Mouse (Mus musculus) kidney, adult 8-10 months (tissue): ENCODE data around the gene Fahd1.

Experiments
- DNase-seq, 2 experiments: peaks; one replicate each; pipeline ENCODE4 v3.0.0; 2022

Gene Fahd1

DNA sequence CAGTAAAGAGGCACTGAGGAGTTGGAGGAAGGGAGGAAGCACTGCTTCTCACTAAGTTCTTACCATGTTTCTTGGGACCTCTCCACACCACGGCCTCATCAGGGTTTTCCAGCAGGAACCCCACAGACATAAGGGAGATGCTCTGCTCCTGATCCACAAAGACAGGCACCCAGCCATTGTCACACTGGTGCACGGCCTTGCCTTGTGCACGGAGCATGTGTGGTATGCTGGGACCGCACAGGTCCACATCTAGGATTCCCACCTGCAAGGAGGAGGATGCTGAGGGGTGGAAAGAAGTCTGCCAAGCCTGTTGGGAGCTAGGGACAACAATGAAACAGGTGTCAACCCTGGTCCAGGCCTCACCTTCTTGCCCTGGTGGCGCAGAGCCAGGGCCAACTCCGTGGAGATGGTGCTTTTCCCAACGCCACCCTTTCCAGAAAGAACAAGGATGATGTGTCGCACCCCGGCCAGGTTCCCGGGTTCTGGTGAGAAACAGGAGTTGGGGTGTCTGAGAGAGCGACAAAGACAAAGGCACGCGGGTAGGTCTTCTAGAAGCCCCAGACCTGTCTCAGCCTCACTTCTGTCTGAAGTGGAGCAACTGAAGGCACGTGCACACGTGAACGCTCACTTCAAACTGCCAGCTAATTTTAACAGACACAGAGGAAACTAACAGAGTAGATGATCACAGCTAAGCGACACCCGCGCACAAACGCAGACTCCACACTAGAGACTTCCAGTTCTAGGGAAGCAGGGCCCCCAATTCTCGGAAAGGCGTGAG lies 35.4 kb upstream of the Fahd1 start:
- DNase-seq, result no peak

DNA sequence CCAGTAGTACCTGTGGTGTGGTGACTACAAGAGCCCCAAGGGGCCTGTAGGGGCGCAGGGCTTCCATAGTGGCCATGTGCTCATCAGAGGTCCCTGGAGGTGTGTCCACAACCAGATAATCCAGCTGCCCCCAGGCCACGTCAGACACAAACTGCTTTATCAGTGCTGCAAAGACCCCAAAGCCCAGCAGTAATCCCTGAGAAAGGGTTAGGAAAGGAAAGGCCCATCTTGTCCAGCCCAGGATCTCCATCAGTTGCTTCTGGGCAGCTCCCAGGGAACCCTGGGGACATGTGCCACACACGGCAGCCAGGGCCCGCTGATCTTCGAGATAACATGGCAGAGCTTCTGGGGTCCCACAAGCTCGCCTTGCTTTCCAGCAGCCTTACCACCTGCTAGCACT lies 34.2 kb upstream of the Fahd1 start:
- DNase-seq, result no peak

DNA sequence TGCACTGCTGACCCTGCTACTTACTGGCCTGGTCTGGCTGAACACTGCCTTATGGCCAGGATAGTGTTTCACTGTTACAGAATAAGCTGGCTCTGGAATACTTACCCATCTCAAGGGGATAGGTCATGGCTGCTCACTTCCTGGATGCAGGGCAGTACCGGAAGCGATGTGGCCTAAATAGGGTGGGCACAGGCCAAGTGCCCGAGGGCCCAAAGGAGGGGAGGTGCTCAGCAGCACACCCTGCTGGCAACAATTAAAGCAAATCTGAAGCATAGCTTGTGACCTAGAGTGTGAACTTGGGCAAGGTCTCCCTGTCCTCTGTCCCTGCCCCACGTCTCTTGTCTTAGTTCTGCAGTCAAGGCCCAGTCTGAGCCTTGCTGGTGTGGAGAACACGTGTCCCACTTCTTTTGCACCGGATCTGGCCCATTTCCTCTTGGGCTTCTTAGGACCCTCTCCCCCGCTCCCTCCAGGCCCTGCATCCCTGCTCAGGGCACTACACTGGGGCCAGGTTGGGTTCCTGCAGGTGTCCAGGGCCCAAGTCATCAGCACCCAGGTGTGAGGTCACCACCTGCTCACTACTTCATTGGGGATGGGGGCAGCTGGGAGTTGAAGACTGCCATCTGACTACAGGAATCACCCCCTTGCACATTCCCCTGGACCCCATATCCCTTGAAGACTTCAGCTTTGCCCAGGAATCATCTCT lies 31.7 kb upstream of the Fahd1 start:
- DNase-seq, result peak in 1 of 2 experiments; percentile 64

DNA sequence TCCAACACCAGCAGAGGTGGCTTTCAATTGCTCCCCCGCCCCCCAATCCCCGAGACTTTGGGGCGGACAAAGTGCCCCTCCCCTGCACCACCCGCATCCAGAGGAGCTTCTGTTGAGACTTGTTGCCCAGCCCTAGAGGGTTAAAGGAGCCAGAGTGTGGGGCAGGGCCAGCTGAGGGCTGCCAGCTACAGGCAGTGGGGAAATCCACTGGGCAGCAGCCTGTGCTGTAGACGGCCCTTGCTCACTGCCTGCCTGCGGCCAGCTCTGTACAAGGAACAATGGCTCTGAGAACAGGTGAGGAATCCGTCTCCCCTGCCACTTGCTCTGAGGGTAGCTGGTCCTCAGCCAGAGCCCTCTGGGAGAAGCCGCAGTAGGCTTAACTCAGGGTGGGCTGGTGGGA lies 28.4 kb upstream of the Fahd1 start:
- DNase-seq, result peak in 1 of 2 experiments; percentile 39

DNA sequence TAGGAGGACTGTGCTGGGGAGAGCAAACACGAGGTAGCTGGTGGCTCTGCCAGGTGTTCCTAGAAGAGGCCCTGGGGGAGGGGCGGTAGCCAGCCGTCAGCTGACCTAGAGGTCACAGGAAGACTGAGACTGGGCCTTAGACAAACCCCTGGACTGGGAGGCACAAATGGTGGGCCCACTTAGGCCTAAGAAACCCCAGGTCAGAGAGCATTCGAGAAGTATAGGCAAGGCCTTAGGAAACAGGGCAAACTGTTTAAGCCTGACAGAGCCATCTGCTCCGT lies 27.9 kb upstream of the Fahd1 start:
- DNase-seq, result peak; percentile 93

DNA sequence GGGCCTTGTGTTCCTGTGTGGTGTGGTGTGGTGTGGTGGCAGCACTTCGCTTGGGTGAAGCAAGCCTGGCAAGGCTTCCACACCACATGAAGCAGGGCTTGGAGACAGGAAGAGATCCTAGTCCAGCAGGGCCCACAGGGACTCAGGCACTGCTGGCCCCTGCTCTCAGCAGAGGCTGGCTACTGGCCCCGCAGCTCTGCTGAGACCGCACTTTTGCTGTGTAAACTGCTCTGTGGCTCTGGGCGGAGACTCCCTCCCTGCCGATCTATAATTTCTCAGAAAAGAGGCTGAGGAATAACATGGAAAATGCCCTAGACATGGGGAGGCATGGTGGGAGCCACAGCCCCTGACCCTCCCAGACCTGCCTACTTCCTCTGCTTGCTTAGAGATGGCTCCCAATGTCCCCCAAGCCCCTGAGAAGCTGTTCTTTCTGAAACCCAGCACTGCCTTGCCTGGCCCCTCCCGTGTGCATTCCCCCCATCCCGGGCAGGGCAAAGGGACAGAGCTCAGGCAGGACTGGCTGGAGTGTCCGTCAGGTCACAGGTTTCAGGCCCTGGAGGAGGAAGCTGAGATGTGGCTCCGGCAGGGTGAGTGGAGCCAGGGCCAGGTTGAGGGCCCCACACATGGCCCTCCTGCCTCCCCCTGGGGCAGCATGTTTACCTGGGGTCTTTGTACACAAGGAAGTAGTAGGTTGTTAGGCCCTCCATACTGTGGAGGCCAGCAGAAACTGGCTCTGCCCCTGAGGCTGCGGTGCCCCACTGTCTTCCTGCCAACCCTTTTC lies 27.4 kb upstream of the Fahd1 start:
- DNase-seq, result peak; percentile 73

DNA sequence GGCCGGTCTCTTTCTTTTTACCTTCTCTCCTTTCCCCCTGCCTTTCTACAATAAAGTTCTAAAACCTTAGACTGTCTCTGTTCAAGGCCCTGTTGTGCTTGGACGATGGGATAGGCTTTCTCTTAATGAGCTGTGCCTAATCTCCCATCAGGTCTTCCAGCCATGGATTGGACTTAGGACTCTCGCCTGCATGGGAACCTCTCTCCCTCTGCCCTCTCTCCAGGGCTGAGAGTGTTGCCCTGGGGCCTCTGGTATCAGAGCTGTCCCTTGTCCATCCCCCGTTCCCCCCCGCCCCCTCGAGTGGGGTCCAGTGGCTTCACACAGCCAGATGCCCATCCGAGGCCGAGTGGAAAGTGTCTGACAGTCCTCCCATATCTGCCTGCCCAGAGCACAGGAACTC lies 24.8 kb upstream of the Fahd1 start:
- DNase-seq, result peak in 1 of 2 experiments; percentile 25

DNA sequence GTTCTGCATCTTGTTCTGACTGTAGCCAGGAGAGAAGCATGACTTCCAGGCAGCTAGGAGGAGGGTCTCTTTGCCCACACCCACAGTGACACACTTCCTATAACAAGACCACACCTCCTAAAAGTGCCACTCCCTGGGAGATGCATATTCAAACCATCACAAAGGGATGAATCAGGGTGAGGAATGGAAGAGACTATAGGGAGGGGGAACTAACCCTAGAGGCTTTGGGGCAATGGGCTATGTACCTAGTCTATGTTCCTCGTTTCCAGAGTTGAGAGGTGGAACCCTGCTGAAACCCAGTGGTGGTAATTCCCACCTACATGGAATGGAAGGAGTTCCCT lies 24.2 kb upstream of the Fahd1 start:
- DNase-seq, result no peak

DNA sequence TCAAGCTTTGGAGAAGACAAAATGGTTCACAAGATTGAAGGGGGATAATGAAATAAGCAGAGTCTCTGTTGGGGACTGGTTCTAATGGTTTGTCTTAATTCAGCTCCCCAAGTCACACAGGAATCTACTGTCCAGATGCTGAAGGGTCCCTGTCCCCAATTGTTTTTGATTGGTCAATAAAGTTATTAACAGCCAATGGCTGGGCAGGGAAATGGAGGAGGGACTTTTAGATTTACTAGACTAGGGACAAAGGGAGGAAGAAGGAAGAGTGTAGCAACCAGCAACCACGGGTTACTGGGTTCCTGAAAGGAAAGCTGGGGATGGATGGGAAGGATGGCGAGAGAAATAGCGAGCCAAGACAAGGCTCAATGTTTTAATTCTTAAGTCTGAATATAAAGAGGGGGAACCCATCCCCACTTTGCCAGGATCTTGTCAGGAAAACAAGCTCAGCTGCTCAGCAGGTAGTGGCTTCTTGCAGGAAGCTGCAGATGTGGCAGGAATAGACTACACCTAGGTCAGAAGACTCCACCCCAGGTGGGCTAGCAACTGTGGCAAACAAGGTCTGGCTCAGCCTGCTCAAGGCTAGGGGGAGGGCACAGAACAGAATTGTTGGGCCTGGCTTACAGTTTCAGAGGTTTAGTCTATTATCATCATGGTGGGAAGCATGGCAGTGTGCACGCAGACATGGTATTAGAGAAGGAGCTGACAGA lies 23.7 kb upstream of the Fahd1 start:
- no peak for DNase-seq

DNA sequence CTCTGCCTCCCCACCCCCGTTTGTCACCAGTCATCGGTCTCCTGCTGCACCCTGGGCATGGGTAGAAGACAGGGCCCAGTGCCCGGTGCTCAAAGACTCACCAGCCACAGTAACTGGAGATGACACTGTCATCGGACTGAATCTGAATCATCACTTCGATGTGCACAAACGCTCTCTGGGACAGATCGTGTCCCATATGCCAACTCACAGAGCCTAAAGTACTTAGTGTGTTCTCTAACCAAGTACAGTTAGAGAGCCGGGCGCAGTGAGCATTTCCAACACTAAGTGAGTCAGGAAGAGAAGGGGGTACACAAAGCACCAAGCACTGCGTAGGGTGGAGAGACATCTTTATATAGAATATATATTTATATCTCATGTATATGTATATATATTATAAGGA lies 17.8 kb upstream of the Fahd1 start:
- DNase-seq, result no peak

DNA sequence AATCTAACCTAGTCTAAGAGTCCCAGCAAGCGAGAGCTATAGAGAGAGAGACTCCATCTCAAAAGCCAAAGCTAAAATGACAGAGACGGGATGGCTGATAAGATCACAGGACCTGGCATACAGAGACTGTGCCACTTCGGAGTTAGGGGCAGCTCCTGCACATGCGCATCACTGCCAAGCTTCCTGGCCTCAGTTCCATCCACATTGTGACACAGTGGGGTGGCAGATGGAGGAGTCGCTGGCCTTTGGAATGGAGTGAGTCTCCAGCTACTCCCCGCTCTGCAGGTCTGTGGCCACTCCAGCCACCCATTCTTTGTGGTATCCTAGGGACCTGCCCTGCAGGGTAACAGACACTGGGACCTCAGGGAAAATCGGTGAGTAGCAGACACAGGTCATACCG lies 15.6 kb upstream of the Fahd1 start, which contains the start of gene Igfals:
Gene Igfals, plus strand, starts transcription at position 222 of the 400 bp plus-strand sequence.
- DNase-seq, result no peak

DNA sequence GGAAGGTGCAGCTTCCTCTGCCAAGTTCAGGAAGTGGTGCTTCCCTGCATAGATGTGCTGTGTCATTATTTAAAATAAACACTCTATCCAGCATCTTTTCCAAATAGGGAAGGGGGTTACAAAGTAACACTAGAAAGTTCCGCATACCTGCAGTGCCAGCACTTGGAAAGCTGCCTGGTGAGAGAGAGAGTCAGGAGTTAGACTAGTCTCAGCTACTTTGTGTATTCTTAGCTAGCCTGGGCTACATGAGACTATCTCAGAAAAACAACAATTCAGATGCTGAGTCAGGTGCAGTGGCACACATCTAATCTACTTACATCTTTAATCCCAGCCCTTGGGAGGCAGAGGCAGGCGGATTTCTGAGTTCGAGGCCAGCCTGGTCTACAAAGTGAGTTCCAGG lies 11.6 kb upstream of the Fahd1 start:
- DNase-seq, result no peak

DNA sequence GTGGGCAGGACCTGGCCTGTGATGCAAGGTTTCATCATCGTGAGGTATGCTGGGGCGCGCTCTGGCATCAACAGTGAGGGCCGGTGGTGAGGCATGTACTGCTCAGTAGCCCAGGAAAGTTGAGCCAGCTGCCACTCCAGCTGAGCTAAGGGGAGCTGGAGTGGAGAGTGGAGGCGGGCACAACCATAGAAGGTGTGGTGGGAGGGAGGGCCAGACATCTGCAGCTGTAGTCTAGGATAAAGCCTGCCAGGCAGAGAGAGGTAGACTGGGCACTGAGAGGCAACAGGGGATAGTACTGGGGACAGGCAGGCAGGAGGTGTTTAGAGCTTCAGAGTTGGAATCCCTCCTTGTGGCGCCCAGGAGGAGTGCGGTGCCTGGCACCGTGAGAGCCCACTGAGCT lies 9.9 kb upstream of the Fahd1 start:
- DNase-seq, result no peak

DNA sequence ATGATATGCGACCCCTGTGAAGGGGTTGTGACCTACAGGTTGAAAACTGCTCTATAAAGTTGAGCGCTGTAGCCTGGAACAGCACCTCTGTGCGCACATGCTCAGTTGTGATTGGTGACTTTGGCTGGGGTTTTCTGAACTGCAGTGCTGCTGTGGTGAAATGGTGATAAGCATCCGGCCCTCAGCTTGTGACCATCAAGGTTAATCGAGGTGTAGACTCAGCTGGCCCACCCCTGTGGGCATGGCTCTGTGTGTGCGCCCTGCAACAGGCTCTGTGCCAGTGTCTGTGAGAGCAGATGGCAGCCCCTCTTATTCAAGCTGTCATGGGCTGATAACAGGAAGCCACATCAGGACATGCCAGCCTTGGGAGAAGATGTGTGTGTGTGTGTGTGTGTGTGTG lies 8.8 kb upstream of the Fahd1 start:
- DNase-seq, result no peak

DNA sequence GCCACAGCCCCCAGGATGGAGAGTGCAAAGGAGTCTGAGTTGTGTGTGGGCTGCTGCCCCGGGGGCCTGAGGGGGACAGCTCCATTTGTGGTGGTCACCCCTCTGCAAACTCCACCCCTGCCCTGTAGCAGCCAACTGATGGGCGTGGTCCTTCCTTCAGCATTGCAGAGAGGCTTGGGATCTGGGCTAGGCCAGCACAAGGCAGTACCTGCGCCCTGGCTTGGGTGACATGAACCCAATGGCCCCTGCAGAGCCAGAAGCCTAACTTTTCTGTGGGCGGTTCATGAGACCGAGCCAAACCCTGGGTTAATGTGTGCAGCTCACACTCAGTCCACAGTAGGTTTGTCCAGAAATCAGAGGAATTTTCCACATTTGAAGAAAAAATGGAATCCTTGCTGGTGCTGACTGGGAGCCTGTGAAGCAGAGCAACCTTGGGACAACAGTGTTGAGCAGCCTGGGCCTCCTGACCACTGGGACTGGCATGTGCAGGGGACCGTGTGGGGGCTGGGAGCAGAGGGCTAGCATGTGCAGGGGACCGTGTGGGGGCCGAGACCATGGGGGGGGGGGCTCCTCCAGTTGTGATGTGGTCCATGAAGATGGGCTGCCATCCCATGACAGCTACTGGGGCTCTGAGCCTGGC lies 7.8 kb upstream of the Fahd1 start:
- DNase-seq, result peak; percentile 91 to 92

DNA sequence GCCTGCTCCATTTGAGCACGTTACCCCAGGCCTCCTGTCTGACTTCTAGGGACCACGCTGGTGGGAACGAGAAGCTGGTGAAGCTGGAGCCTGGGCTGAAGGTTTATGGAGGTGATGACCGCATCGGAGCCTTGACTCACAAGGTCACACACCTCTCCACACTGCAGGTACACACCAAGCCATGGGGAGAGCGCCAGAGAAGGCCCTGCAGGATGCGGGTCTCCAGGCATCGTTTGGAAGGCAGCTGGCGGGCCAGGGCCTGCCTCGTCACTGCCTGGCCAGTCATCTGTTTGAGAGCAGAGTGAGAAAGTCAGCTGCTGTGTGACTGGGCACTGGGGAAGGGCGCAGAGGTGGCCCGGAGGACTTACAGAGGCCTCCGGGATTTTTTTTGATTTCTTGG lies 6.4 kb upstream of the Fahd1 start:
- no peak for DNase-seq

DNA sequence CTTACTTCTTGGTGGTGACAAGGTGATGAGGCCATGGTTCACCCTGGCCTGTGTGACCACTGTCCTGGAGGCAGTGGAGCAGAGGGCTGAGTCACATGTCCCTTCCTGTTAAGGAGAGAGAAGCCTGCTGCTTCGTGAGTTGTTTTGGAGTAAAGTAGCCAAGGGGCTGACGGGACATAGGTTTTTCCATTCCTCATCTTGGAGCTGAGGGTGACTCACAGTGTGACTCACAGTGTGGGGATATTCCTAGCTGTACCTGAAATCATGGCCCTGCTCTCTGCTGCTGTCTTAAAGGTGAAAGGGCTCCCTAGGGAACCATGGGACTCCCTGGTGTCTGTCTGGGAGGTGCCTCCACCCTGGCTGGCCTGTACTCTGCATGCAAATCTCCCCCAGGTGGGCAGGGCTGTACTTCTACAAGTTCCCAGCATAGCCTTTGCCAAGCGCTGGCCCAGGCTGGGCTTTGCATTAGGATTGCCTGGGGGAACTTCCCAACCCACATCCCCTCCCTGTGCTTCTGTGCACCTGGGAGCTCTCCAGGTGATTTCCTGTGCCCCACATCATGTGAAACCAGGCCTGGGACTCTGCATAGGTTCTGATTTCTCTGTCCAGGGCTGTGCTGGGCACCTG lies 5.8 kb upstream of the Fahd1 start:
- DNase-seq, result no peak

DNA sequence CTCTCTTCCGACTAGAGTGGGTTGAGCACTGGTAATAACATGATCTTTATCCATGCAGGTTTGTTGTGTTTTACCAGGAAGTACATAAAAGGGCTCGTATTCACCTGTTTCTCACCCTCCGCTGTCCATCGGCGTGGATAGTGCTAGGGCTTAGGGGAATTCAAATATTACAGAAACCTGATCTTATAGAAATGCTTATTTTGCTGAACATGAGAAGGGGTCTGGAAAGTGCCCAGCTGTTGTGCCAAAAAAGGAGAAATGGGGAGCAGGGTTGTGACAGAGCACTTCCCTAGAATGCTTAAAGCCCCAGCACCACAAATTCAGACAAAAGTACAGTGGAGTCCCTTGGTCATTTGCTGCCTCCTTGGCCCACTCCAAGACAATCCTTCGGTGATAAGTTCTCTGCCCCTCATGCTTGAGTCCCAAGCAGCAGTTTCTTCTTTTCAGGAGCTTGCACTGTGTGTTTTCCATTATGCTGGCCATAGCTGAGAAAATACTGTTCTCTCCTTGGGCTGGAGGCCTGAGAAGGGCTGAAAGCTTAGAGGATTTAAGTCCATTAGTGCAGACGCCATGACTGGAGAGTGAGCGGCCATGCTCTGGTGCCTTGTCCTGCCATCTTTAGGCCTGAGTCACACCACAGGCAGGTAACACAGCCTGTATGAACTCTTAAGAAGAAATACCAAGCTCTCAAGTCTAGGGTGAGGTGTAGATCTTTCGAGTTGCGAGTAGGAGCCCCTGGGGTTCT lies 1.4 kb upstream of the Fahd1 start:
- DNase-seq, result no peak

DNA sequence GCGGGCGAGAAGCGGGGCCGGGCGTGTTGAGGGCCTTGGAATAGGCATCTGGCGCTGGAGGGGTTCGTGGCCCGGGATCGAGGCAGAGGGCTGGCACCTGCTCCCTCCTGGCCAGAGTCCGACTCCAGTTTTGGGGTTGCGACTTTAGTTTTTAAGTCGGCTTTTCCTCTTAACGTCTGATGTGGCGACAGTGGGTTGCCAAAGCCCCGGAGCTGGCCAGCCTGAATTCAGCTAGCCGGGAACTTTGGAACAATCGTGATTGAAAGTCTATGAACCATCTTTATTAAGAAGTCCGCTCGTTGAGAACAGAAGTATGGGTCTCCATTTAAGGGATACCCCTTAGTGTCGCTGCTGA lies 586 bp upstream of the Fahd1 start:
- DNase-seq, result no peak

DNA sequence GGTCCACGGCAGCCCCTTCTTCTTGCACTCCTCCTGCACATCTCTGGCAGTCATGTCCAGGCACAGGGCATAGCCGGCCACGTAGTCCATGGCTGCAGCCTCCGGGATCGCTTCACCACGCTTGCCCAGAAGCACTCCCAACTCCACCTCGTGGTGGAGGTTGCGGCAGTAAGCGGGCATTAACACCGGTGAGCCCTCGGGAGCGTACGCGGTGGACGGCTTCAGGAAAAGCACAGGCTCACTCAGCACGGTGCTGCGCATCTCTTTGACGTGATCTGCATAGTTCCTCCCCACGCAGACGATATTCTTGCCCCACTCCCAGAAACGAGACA lies 465 bp downstream of the Fahd1 start:
- DNase-seq, result no peak

DNA sequence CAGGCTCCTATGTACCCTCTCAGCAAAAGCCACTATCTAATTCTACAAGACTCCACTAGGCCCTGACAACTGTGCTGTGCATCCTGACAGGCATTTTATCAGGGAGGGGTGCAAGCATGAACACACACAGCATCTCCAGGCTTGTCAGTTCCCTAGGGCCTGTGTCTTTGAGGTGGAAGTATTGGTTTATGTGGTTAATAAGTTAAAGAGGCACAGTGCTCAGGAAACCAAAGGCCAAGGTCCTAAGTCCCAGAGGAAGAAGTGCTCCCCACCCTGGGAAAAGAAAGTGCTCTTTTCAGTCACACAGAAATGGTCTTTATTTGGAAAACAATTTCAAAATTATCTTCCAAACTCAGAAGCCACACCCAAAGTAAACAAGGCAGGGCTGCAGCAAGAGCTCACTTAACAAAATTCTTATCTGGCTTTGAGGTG lies 1.5 kb downstream of the Fahd1 start:
- peak; percentile 67 to 79 for DNase-seq

DNA sequence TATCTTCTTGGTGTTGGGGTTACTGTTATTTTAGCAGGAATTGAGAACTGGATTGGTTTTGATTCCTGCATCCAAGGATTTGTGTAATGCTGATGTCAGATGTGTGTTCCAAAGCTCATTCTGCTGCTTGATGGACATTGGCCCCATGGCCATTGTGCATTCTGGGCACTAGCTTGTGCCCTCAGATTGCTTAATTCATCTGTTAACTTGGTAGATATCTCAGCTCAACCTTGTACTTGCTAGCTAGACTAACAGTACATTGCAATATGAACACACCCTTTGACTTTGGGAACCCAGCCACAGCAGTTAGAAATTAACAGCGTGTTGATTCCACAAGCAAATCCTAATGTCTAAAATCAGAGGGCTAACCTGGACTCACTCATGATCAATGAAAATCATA lies 2.8 kb downstream of the Fahd1 start:
- DNase-seq, result peak; percentile 83 to 86
